Comparison of ENCODE assay signal across 25 mouse cellular contexts in the genomic region with DNA sequence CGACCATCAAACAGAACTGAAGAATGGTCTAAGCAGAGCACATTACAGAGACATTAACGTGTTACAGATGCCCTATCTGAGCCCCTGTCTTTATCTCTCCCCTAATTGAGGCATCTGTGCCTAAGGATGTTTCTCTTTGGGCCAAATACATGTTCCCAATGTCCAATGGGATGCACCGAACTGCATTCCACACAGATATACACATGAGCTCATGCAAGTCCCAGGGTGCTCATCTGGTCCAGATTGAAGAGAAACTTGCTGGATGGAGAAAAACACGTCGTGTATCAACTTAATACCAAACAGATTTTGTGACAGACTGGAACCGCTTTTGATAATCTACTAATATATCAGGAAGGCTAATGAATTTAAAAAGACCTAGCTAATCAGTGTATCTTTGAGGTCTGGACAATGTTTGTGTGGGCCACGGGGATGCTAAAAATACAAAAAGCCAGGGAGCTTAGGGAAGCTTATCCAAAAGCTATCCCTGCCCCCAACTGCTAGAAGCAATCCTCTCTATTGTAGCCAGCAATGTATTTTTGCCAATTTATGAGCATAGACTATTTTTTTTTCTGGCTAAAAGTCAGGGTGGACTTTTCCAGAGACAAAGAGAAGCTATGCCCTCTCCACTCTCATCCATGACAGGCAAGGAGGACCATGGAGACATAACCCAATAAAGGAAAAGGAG. TPM values are rescaled to one million over a fixed set of nuclear protein-coding genes. Genes with fewer than 3 reads are reported as not detected.
DNase-seq lines count a peak whose midpoint lies in the region; ATAC-seq and TF ChIP-seq lines count a peak whose summit lies in the region.
"Had no signal": no experiment of that assay in that cellular context is flagged by ENCODE, and none has a peak within 500 bp of the region (broad histone marks: within the 10 kb centered on the region; RNA-seq: fewer than 3 reads in every experiment).

No protein-coding gene starts in this region.

- TF ChIP-seq POLR2A in limb, embryonic 14.5 days (IDR thresholded peaks at IDR 0.05; ENCODE audit: borderline replicate concordance, extremely low read depth, insufficient read depth, insufficient read length) = no peak

- H3K4me2 ChIP-seq in heart, embryonic 12.5 days = no peak overlapping the region
- no peak overlapping the region for H3K4me2 ChIP-seq in limb, embryonic 14.5 days (replicated peaks; ENCODE audit: low read depth, low read length, severe bottlenecking)
- no peak overlapping the region for H3K4me2 ChIP-seq in intestine, embryonic 16.5 days (ENCODE audit: low read depth, low read length)
- H3K4me2 ChIP-seq in forebrain, embryonic 13.5 days = no peak overlapping the region
- H3K4me2 ChIP-seq: embryonic facial prominence, embryonic 12.5 days; hindbrain, embryonic 14.5 days; liver, embryonic 13.5 days; lung, embryonic 14.5 days had no signal

- no peak overlapping the region for H3K9ac ChIP-seq in heart, embryonic 12.5 days
- no peak overlapping the region for H3K9ac ChIP-seq in limb, embryonic 14.5 days (ENCODE audit: low read depth, low read length, severe bottlenecking)
- H3K9ac ChIP-seq in intestine, embryonic 16.5 days (ENCODE audit: low read depth, low read length) = no peak overlapping the region
- no peak overlapping the region for H3K9ac ChIP-seq in forebrain, embryonic 13.5 days
- H3K9ac ChIP-seq: embryonic facial prominence, embryonic 12.5 days; forebrain, postnatal 0 days; hindbrain, embryonic 14.5 days; liver, embryonic 13.5 days; lung, embryonic 14.5 days had no signal

- 0 out of 2 replicates have a peak, but pooled peaks cover 4% of the 10 kb centered on the region for H3K4me1 ChIP-seq in heart, embryonic 12.5 days (replicated peaks)
- no peaks in the 10 kb centered on the region for H3K4me1 ChIP-seq in limb, embryonic 14.5 days (ENCODE audit: control insufficient read depth, insufficient read depth, low read length)
- H3K4me1 ChIP-seq in limb, embryonic 10.5 days = no peaks in the 10 kb centered on the region
- no peaks in the 10 kb centered on the region for H3K4me1 ChIP-seq in intestine, embryonic 16.5 days (ENCODE audit: control insufficient read depth, insufficient read depth, low read length)
- H3K4me1 ChIP-seq in forebrain, embryonic 13.5 days = no peaks in the 10 kb centered on the region
- H3K4me1 ChIP-seq: embryonic facial prominence, embryonic 12.5 days; heart, embryonic 10.5 days; liver, embryonic 13.5 days; midbrain, embryonic 10.5 days had no signal

- WGBS in heart, embryonic 12.5 days = 58% methylated on average over 7 of the region's 7 CpGs
- WGBS in limb, embryonic 14.5 days = 52% methylated on average over 7 of the region's 7 CpGs
- 74% methylated on average over 7 of the region's 7 CpGs for WGBS in limb, embryonic 10.5 days
- WGBS in intestine, embryonic 16.5 days = 55% methylated on average over 7 of the region's 7 CpGs
- WGBS in forebrain, embryonic 13.5 days = 74% methylated on average over 7 of the region's 7 CpGs

- no peaks in the 10 kb centered on the region for H3K9me3 ChIP-seq in heart, embryonic 12.5 days (replicated peaks)
- no peaks in the 10 kb centered on the region for H3K9me3 ChIP-seq in limb, embryonic 14.5 days (ENCODE audit: control insufficient read depth, low read length)
- no peaks in the 10 kb centered on the region for H3K9me3 ChIP-seq in limb, embryonic 10.5 days (replicated peaks)
- no peaks in the 10 kb centered on the region for H3K9me3 ChIP-seq in intestine, embryonic 16.5 days (ENCODE audit: control insufficient read depth, low read length)
- no peaks in the 10 kb centered on the region for H3K9me3 ChIP-seq in forebrain, embryonic 13.5 days (replicated peaks)
- H3K9me3 ChIP-seq: embryonic facial prominence, embryonic 12.5 days; heart, embryonic 10.5 days; liver, embryonic 13.5 days; midbrain, embryonic 10.5 days had no signal

- H3K27ac ChIP-seq in heart, embryonic 12.5 days (ENCODE audit: poor library complexity, severe bottlenecking) = no peak overlapping the region
- H3K27ac ChIP-seq in limb, embryonic 14.5 days (replicated peaks; ENCODE audit: low read depth, low read length) = no peak overlapping the region
- no peak overlapping the region for H3K27ac ChIP-seq in limb, embryonic 10.5 days
- no peak overlapping the region for H3K27ac ChIP-seq in intestine, embryonic 16.5 days (ENCODE audit: low read length)
- no peak overlapping the region for H3K27ac ChIP-seq in forebrain, embryonic 13.5 days
- H3K27ac ChIP-seq: embryonic facial prominence, embryonic 12.5 days; heart, embryonic 10.5 days; hindbrain, embryonic 14.5 days; kidney, postnatal 0 days; left cerebral cortex, adult 2 months; liver, embryonic 13.5 days; midbrain, embryonic 10.5 days had no signal

- DNase-seq in heart, adult 11 months = peak; percentile 92
- DNase-seq in limb, embryonic 14.5 days (ENCODE audit: low spot score) = peak; percentile 30
- no peak for DNase-seq in limb, embryonic 10.5 days (ENCODE audit: low spot score)
- DNase-seq in cerebellum, adult 11-12 months = no peak
- DNase-seq: adrenal gland, adult 2 months; cerebellum, adult 9-11 months; forebrain, postnatal 0 days; gastrocnemius, postnatal 10 days; kidney, adult 11 months; left cerebral cortex, postnatal 4 days; liver, embryonic 13.5 days; lung, embryonic 14.5 days; lung, postnatal 36 days; right cerebral cortex, adult 18-20 months; thymus, adult 18-20 months; thymus, postnatal 4 days had no signal

- H3K4me3 ChIP-seq in heart, embryonic 12.5 days = no peak overlapping the region
- no peak overlapping the region for H3K4me3 ChIP-seq in limb, embryonic 14.5 days (replicated peaks; ENCODE audit: low read length)
- H3K4me3 ChIP-seq in limb, embryonic 10.5 days = no peak overlapping the region
- no peak overlapping the region for H3K4me3 ChIP-seq in intestine, embryonic 16.5 days (ENCODE audit: low read length)
- H3K4me3 ChIP-seq in forebrain, embryonic 13.5 days = no peak overlapping the region
- H3K4me3 ChIP-seq: embryonic facial prominence, embryonic 12.5 days; heart, embryonic 10.5 days; left cerebral cortex, adult 2 months; liver, embryonic 13.5 days; midbrain, embryonic 10.5 days had no signal

- H3K36me3 ChIP-seq in heart, embryonic 12.5 days = no peaks in the 10 kb centered on the region
- no peaks in the 10 kb centered on the region for H3K36me3 ChIP-seq in limb, embryonic 14.5 days (ENCODE audit: control insufficient read depth, insufficient read depth, low read length)
- no peaks in the 10 kb centered on the region for H3K36me3 ChIP-seq in limb, embryonic 10.5 days
- H3K36me3 ChIP-seq in intestine, embryonic 16.5 days (ENCODE audit: control insufficient read depth, insufficient read depth, low read length) = no peaks in the 10 kb centered on the region
- no peaks in the 10 kb centered on the region for H3K36me3 ChIP-seq in forebrain, embryonic 13.5 days (ENCODE audit: poor library complexity, severe bottlenecking)
- H3K36me3 ChIP-seq: embryonic facial prominence, embryonic 12.5 days; heart, embryonic 10.5 days; liver, embryonic 13.5 days; midbrain, embryonic 10.5 days had no signal

- ATAC-seq in heart, embryonic 12.5 days (ENCODE audit: insufficient number of reproducible peaks, low FRiP score) = no peak
- peak; percentile 50; the same call in 1 of the 2 replicates for ATAC-seq in limb, embryonic 14.5 days (ENCODE audit: low FRiP score, low read depth)
- ATAC-seq in intestine, embryonic 16.5 days = peak; percentile 50; the same call in 1 of the 2 replicates
- ATAC-seq in forebrain, embryonic 13.5 days = no peak
- ATAC-seq: forebrain, postnatal 0 days had no signal

- H3K27me3 ChIP-seq in heart, embryonic 12.5 days (replicated peaks) = 0 out of 2 replicates have a peak, but pooled peaks cover 3% of the 10 kb centered on the region
- H3K27me3 ChIP-seq in limb, embryonic 14.5 days (ENCODE audit: control insufficient read depth, insufficient read depth, low read length) = no peaks in the 10 kb centered on the region
- H3K27me3 ChIP-seq in limb, embryonic 10.5 days (ENCODE audit: low read depth, poor library complexity, severe bottlenecking) = no peaks in the 10 kb centered on the region
- H3K27me3 ChIP-seq in intestine, embryonic 16.5 days (replicated peaks; ENCODE audit: control insufficient read depth, insufficient read depth, low read length) = no peaks in the 10 kb centered on the region
- no peaks in the 10 kb centered on the region for H3K27me3 ChIP-seq in forebrain, embryonic 13.5 days
- H3K27me3 ChIP-seq: embryonic facial prominence, embryonic 12.5 days; liver, embryonic 13.5 days had no signal

RNA-seq across cellular contexts. Expression of a gene that starts 53.4 kb away (rescaled TPM):
- polyA plus RNA-seq in heart, embryonic 12.5 days (2016; fragmentation: Nextera tagmentation; extraction: Ambion mirVana) = 26.2 and 27.0 TPM in 2 replicates
- 57.3 and 60.8 TPM in 2 replicates for polyA plus RNA-seq in limb, embryonic 14.5 days (2012; rRNA removed)
- 49.7 and 52.6 TPM in 2 replicates for polyA plus RNA-seq in limb, embryonic 14.5 days (2014; fragmentation: Nextera tagmentation; extraction: Ambion mirVana)
- polyA plus RNA-seq in limb, embryonic 10.5 days (2016; fragmentation: Nextera tagmentation; extraction: Ambion mirVana) = 36.1 and 45.1 TPM in 2 replicates
- polyA plus RNA-seq in intestine, embryonic 16.5 days (2015; fragmentation: Nextera tagmentation; extraction: Ambion mirVana) = 19.8 and 20.3 TPM in 2 replicates
- polyA plus RNA-seq in forebrain, embryonic 13.5 days (2015; fragmentation: Nextera tagmentation; extraction: Ambion mirVana) = 48.7 and 48.8 TPM in 2 replicates

Comparison
In these comparisons a context has a peak if more than half of its experiments do, and no peak if none do; other contexts are left out.
1. DNase-seq: peak in heart, adult 11 months (single experiment) and limb, embryonic 14.5 days (single experiment); none in limb, embryonic 10.5 days (single experiment) and cerebellum, adult 11-12 months (single experiment).
2. ATAC-seq: peak in limb, embryonic 14.5 days (single experiment) and intestine, embryonic 16.5 days (single experiment); none in heart, embryonic 12.5 days (single experiment) and forebrain, embryonic 13.5 days (single experiment).